Mouse (Mus musculus) MEL (cell line): ENCODE data around the gene Ube2o. TPM values are rescaled to one million over a fixed set of nuclear protein-coding genes. Genes with fewer than 3 reads are reported as not detected.

Experiments
- DNase-seq: peaks from one replicate; pipeline ENCODE4 v3.0.0; 2011; ENCODE audit warnings: low read depth, low spot score
- H3K27ac ChIP-seq: 2 replicates; pipeline ENCODE4 v1.5.1; 2012; ENCODE audit warnings: low read depth, mild to moderate bottlenecking, control low read depth, low read length, moderate library complexity; ENCODE audit not compliant: control insufficient read depth
- H3K27me3 ChIP-seq, 2 experiments: fragments of 150-350 bp in 1 of 2; sonication (generic) in 1 of 2; 2 replicates each; pipeline ENCODE4 v1.6.1; 2012; ENCODE audit warnings: low read length in 2 of 2, mild to moderate bottlenecking in 2 of 2, improper control_type of control experiment in 1 of 2, moderate library complexity in 1 of 2; ENCODE audit not compliant: insufficient read depth in 2 of 2, control insufficient read depth in 1 of 2
- H3K36me3 ChIP-seq, 2 experiments: 2 replicates each; pipeline ENCODE4 v1.6.1; 2012 to 2014; ENCODE audit warnings: low read length in 2 of 2, improper control_type of control experiment in 1 of 2, inconsistent platforms in 1 of 2, mild to moderate bottlenecking in 1 of 2; ENCODE audit not compliant: insufficient read depth in 2 of 2, control insufficient read depth in 1 of 2
- H3K4me1 ChIP-seq, 2 experiments: fragments of 150-350 bp in 1 of 2; sonication (generic) in 1 of 2; 2 replicates each; pipeline ENCODE4 v1.6.1; 2012; ENCODE audit warnings: low read length in 2 of 2, improper control_type of control experiment in 1 of 2, mild to moderate bottlenecking in 1 of 2; ENCODE audit not compliant: insufficient read depth in 2 of 2, control insufficient read depth in 1 of 2
- H3K4me3 ChIP-seq, 2 experiments: fragments of 150-350 bp in 1 of 2; sonication (generic) in 1 of 2; 2 replicates each; pipeline ENCODE4 v1.5.1; 2012; ENCODE audit warnings: low read depth in 2 of 2, low read length in 2 of 2, mild to moderate bottlenecking in 2 of 2, moderate library complexity in 2 of 2, control low read depth in 1 of 2, improper control_type of control experiment in 1 of 2; ENCODE audit not compliant: control insufficient read depth in 1 of 2, insufficient read depth in 1 of 2
- H3K79me2 ChIP-seq: 2 replicates; pipeline ENCODE4 v1.6.1; 2012; ENCODE audit warnings: mild to moderate bottlenecking, low read length, moderate library complexity; ENCODE audit not compliant: control insufficient read depth, poor library complexity, insufficient read depth
- H3K9ac ChIP-seq: 2 replicates; pipeline ENCODE4 v1.6.1; 2012; ENCODE audit warnings: low read depth, mild to moderate bottlenecking, control low read depth, low read length, moderate library complexity; ENCODE audit not compliant: control insufficient read depth, poor library complexity, severe bottlenecking
- H3K9me3 ChIP-seq: fragments of 150-350 bp; sonication (generic); replicated peaks from 2 replicates; pipeline ENCODE4 v1.6.1; 2012; ENCODE audit warnings: mild to moderate bottlenecking, low read length, improper control_type of control experiment, moderate library complexity; ENCODE audit not compliant: insufficient read depth
- BHLHE40 ChIP-seq: IDR thresholded peaks from 2 replicates; pipeline ENCODE4 v1.6.1; 2012; ENCODE audit warnings: low read depth, mild to moderate bottlenecking, inconsistent platforms, low read length, improper control_type of control experiment, borderline replicate concordance
- CHD2 ChIP-seq: IDR thresholded peaks from 2 replicates; pipeline ENCODE4 v1.6.1; 2011; ENCODE audit warnings: low read length, improper control_type of control experiment
- CTCF ChIP-seq, 3 experiments: IDR thresholded peaks in 2 of 3; conservative IDR thresholded peaks in 1 of 3; 2 replicates each; pipeline ENCODE4 v1.5.1; 2011 to 2012; ENCODE audit warnings: low read length in 3 of 3, low read depth in 2 of 3, mild to moderate bottlenecking in 2 of 3, improper control_type of control experiment in 1 of 3, inconsistent platforms in 1 of 3, mixed read lengths in 1 of 3, moderate library complexity in 1 of 3; ENCODE audit not compliant: control insufficient read depth in 1 of 3, insufficient read depth in 1 of 3, poor library complexity in 1 of 3, severe bottlenecking in 1 of 3
- E2F4 ChIP-seq: IDR thresholded peaks from 2 replicates; pipeline ENCODE4 v1.6.1; 2011; ENCODE audit warnings: low read depth, low read length, improper control_type of control experiment, borderline replicate concordance
- EP300 ChIP-seq, 2 experiments: IDR thresholded peaks; 2 replicates each; pipeline ENCODE4 v1.6.1; 2011; ENCODE audit warnings: improper control_type of control experiment in 2 of 2, low read length in 2 of 2, low read depth in 1 of 2, mild to moderate bottlenecking in 1 of 2
- ETS1 ChIP-seq: IDR thresholded peaks from 2 replicates; pipeline ENCODE4 v1.6.1; 2012; ENCODE audit warnings: low read depth, mild to moderate bottlenecking, inconsistent platforms, low read length, improper control_type of control experiment, moderate library complexity
- GABPA ChIP-seq: IDR thresholded peaks from 2 replicates; pipeline ENCODE4 v1.6.1; 2012; ENCODE audit warnings: low read depth, mild to moderate bottlenecking, inconsistent platforms, low read length, improper control_type of control experiment, moderate library complexity
- GATA1 ChIP-seq: IDR thresholded peaks from 2 replicates; pipeline ENCODE4 v1.6.1; 2011; ENCODE audit warnings: low read depth, low read length, improper control_type of control experiment
- HCFC1 ChIP-seq: IDR thresholded peaks from 2 replicates; pipeline ENCODE4 v1.6.1; 2012; ENCODE audit warnings: low read depth, mild to moderate bottlenecking, inconsistent platforms, low read length, improper control_type of control experiment, moderate library complexity
- JUND ChIP-seq: IDR thresholded peaks from 2 replicates; pipeline ENCODE4 v1.6.1; 2011; ENCODE audit warnings: low read depth, mild to moderate bottlenecking, improper control_type of control experiment, low read length
- KAT2A ChIP-seq: conservative IDR thresholded peaks from 2 replicates; pipeline ENCODE4 v1.6.1; 2012; ENCODE audit warnings: low read depth, low read length, improper control_type of control experiment, inconsistent platforms
- MAFK ChIP-seq: IDR thresholded peaks from 2 replicates; pipeline ENCODE4 v1.6.1; 2011; ENCODE audit warnings: low read depth, mild to moderate bottlenecking, low read length, improper control_type of control experiment, borderline replicate concordance
- MAX ChIP-seq: IDR thresholded peaks from 2 replicates; pipeline ENCODE4 v1.6.1; 2011; ENCODE audit warnings: low read length, improper control_type of control experiment
- MAZ ChIP-seq: IDR thresholded peaks from 2 replicates; pipeline ENCODE4 v1.6.1; 2012; ENCODE audit warnings: low read depth, mild to moderate bottlenecking, inconsistent platforms, low read length, improper control_type of control experiment
- MXI1 ChIP-seq: IDR thresholded peaks from 2 replicates; pipeline ENCODE4 v1.6.1; 2011; ENCODE audit warnings: mild to moderate bottlenecking, low read depth, low read length, improper control_type of control experiment
- MYC ChIP-seq: IDR thresholded peaks from 2 replicates; pipeline ENCODE4 v1.6.1; 2011; ENCODE audit warnings: low read depth, mild to moderate bottlenecking, low read length, improper control_type of control experiment, moderate library complexity
- NELFE ChIP-seq: IDR thresholded peaks from 2 replicates; pipeline ENCODE4 v1.6.1; 2011; ENCODE audit warnings: low read depth, low read length, improper control_type of control experiment
- NRF1 ChIP-seq: IDR thresholded peaks from 2 replicates; pipeline ENCODE4 v1.6.1; 2014; ENCODE audit warnings: low read depth, mild to moderate bottlenecking, inconsistent platforms, low read length, improper control_type of control experiment, moderate library complexity; ENCODE audit not compliant: poor library complexity, insufficient read depth, severe bottlenecking
- POLR2AphosphoS2 ChIP-seq: IDR thresholded peaks from 2 replicates; pipeline ENCODE4 v1.6.1; 2011; ENCODE audit warnings: low read length, improper control_type of control experiment
- POLR2AphosphoS5 ChIP-seq: IDR thresholded peaks from 2 replicates; pipeline ENCODE4 v1.6.1; 2012; ENCODE audit warnings: low read depth, borderline replicate concordance, mild to moderate bottlenecking, inconsistent platforms, low read length, moderate library complexity, mixed read lengths
- RAD21 ChIP-seq: IDR thresholded peaks from 2 replicates; pipeline ENCODE4 v1.6.1; 2011; ENCODE audit warnings: mild to moderate bottlenecking, low read depth, low read length, improper control_type of control experiment
- RCOR1 ChIP-seq: IDR thresholded peaks from 2 replicates; pipeline ENCODE4 v1.6.1; 2012; ENCODE audit warnings: low read depth, mild to moderate bottlenecking, inconsistent platforms, low read length, improper control_type of control experiment
- SIN3A ChIP-seq: IDR thresholded peaks from 2 replicates; pipeline ENCODE4 v1.6.1; 2012; ENCODE audit warnings: low read length, improper control_type of control experiment, inconsistent platforms
- SMC3 ChIP-seq: IDR thresholded peaks from 2 replicates; pipeline ENCODE4 v1.6.1; 2011; ENCODE audit warnings: low read depth, low read length, improper control_type of control experiment
- TAL1 ChIP-seq: IDR thresholded peaks from 2 replicates; pipeline ENCODE4 v1.6.1; 2012; ENCODE audit warnings: mild to moderate bottlenecking, inconsistent platforms, low read length, moderate library complexity, mixed read lengths
- TBP ChIP-seq: IDR thresholded peaks from 2 replicates; pipeline ENCODE4 v1.8.0; 2011; ENCODE audit warnings: low read depth, low read length, improper control_type of control experiment
- TCF12 ChIP-seq: IDR thresholded peaks from 2 replicates; pipeline ENCODE4 v1.6.1; 2014; ENCODE audit warnings: low read depth, mild to moderate bottlenecking, inconsistent platforms, low read length, improper control_type of control experiment, moderate library complexity
- UBTF ChIP-seq: IDR thresholded peaks from 2 replicates; pipeline ENCODE4 v1.6.1; 2012; ENCODE audit warnings: low read depth, mild to moderate bottlenecking, inconsistent platforms, low read length, improper control_type of control experiment, moderate library complexity, borderline replicate concordance; ENCODE audit not compliant: insufficient read depth
- USF1 ChIP-seq: IDR thresholded peaks from 2 replicates; pipeline ENCODE4 v1.6.1; 2014; ENCODE audit warnings: low read depth, mild to moderate bottlenecking, inconsistent platforms, low read length, improper control_type of control experiment, moderate library complexity
- USF2 ChIP-seq, 2 experiments: IDR thresholded peaks; 2 replicates each; pipeline ENCODE4 v1.6.1; 2011 to 2012; ENCODE audit warnings: improper control_type of control experiment in 2 of 2, low read length in 2 of 2, borderline replicate concordance in 1 of 2, inconsistent platforms in 1 of 2, low read depth in 1 of 2, mild to moderate bottlenecking in 1 of 2; ENCODE audit not compliant: insufficient read depth in 1 of 2
- ZC3H11A ChIP-seq: IDR thresholded peaks from 2 replicates; pipeline ENCODE4 v1.6.1; 2012; ENCODE audit warnings: low read depth, mild to moderate bottlenecking, inconsistent platforms, low read length, improper control_type of control experiment
- ZKSCAN1 ChIP-seq: IDR thresholded peaks from 2 replicates; pipeline ENCODE4 v1.6.1; 2012; ENCODE audit warnings: low read depth, mild to moderate bottlenecking, inconsistent platforms, low read length, improper control_type of control experiment, moderate library complexity
- ZNF384 ChIP-seq: IDR thresholded peaks from 2 replicates; pipeline ENCODE4 v1.6.1; 2012; ENCODE audit warnings: low read depth, mild to moderate bottlenecking, inconsistent platforms, low read length, improper control_type of control experiment
- polyA plus RNA-seq, 2 experiments: library from polyadenylated mRNA; stranded (reverse) in 1 of 2; unstranded in 1 of 2; fragments of >175 nt in 1 of 2; fragments of >200 nt in 1 of 2; gene quantifications; 2 replicates each; pipeline versions ENCODE4 v1.2.1 to v1.2.4; 2012; ENCODE audit warnings: low replicate concordance in 2 of 2, low read depth in 1 of 2; ENCODE audit not compliant: insufficient read length in 2 of 2, insufficient read depth in 1 of 2, missing spikeins in 1 of 2
- total RNA-seq: library from RNA; depleted of rRNA; stranded (reverse); fragments of 300-350 nt; gene quantifications from 2 replicates; pipeline ENCODE4 v1.2.3, GENCODE M21; 2012

Ube2o gene
- total and polyA plus RNA-seq, 3 experiments: 22.9 to 42.8 TPM; not detected in 1

DNA sequence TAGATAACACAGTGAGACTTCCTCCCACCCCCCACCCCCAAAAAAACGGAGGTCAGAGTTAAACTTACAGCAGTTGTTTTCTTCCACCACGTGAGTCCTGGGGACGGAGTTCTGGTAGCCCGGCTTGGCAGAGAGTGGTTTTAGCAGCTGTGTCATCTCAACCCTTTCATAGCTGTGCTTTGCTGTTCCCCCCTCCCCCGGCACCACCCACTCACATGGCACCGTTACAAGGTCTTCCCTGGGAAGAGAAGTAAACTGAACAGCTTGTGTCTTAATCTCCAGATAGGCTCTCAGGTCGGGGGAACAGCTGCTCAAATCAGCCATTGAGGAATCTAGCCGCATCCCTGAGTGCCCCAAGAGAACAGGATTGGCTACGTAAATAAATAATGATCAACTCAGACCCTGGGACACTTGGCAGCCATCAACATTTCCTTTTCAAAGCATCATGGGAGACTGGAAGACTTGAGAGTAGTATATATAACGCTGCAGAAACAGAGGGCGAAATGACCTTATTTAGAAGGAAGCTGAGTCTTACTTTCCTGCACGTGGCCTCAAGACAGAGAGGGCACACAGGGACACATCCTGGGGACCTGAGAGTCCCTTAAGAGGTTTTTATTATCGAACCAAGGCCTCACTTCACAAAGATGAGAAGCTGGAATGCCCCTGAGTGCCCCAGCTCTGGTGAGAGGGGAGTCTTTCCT, 86.6 kb downstream of the Ube2o start (continued):
- no peak for TF ChIP-seq USF2 (IDR thresholded peaks at IDR 0.05; ENCODE audit: borderline replicate concordance in 1 of 2, insufficient read depth in 1 of 2, low read depth in 1 of 2, low read length in 2 of 2)
- peak; percentile 75 for TF ChIP-seq TBP
- TF ChIP-seq UBTF: no peak
- TF ChIP-seq CTCF (IDR thresholded peaks at IDR 0.05 in 2 of 3, conservative IDR thresholded peaks at IDR 0.05 in 1 of 3; ENCODE audit: control insufficient read depth in 1 of 3, insufficient read depth in 1 of 3, low read depth in 2 of 3, low read length in 3 of 3, poor library complexity in 1 of 3, severe bottlenecking in 1 of 3): no peak; a peak in 1 of 6 replicates
- peak; percentile 27; the same call in 1 of the 2 replicates for TF ChIP-seq TAL1
- TF ChIP-seq NELFE: peak; percentile 63
- peak; percentile 25; the same call in 1 of the 2 replicates for TF ChIP-seq E2F4
- TF ChIP-seq ETS1: peak; percentile 98
- TF ChIP-seq POLR2AphosphoS5: no peak
- TF ChIP-seq JUND: 0 out of 2 replicates have a peak, but pooled peaks have one; percentile 54
- TF ChIP-seq SMC3: peak; percentile 16; the same call in 1 of the 2 replicates
- TF ChIP-seq KAT2A: peak; percentile 61

GRCm38 (mm10) chr11:116493795-116494252, 87.4 kb downstream of the Ube2o start, which contains the start of gene Prpsap1:
Gene Prpsap1 (minus strand): TSS chr11:116494202.
- Histone ChIP-seq H3K4me1 (peaks cover 13 to 44% of the 10 kb centered on the region in 2 experiments), H3K9me3 (no peaks in the 10 kb centered on the region), H3K79me2 (peaks cover 16% of the 10 kb centered on the region), H3K27me3 (no peaks in the 10 kb centered on the region), H3K27ac (peak within 1 kb of the TSS; percentile 95), H3K4me3 (peak within 1 kb of the TSS; percentile 52 to 57), H3K9ac (peak within 1 kb of the TSS; percentile 60), H3K36me3 (peaks cover 0 to 27% of the 10 kb centered on the region in 2 experiments; a peak in 3 of 4 replicates)
- peak; percentile 97 for DNase-seq
- TF ChIP-seq SIN3A: no peak; the same call in 1 of the 2 replicates
- TF ChIP-seq RCOR1: no peak; the same call in 1 of the 2 replicates
- peak; percentile 67; the same call in 1 of the 2 replicates for TF ChIP-seq ETS1
- no peak for TF ChIP-seq EP300 (IDR thresholded peaks at IDR 0.05; ENCODE audit: low read depth in 1 of 2, low read length in 2 of 2)
- TF ChIP-seq CHD2: no peak
- TF ChIP-seq ZNF384: no peak
- no peak for TF ChIP-seq ZKSCAN1
- TF ChIP-seq MAFK: no peak
- no peak for TF ChIP-seq NRF1
- no peak for TF ChIP-seq MYC
- no peak for TF ChIP-seq USF1
- no peak for TF ChIP-seq BHLHE40
- peak; percentile 35; the same call in 1 of the 2 replicates for TF ChIP-seq SMC3
- TF ChIP-seq RAD21: peak; percentile 15; the same call in 1 of the 2 replicates
- no peak for TF ChIP-seq MXI1
- TF ChIP-seq UBTF: no peak
- TF ChIP-seq E2F4: no peak
- peak; percentile 36; the same call in 1 of the 2 replicates for TF ChIP-seq TCF12
- no peak for TF ChIP-seq TAL1
- TF ChIP-seq POLR2AphosphoS5: no peak
- no peak for TF ChIP-seq GABPA
- TF ChIP-seq HCFC1: peak; percentile 75; the same call in 1 of the 2 replicates
- TF ChIP-seq MAX: no peak
- no peak for TF ChIP-seq GATA1
- TF ChIP-seq MAZ: no peak; the same call in 1 of the 2 replicates
- no peak for TF ChIP-seq ZC3H11A
- no peak for TF ChIP-seq POLR2AphosphoS2
